Mouse (Mus musculus): ENCODE results near the gene Pex11b.
A peak's percentile ranks its signal among the peaks of the same experiment; 100 is the strongest.
"Not testable (repeated sequence)": the region's sequence is repeated elsewhere in the genome, so short reads cannot be mapped to it uniquely, and the experiment has no call there.

Gene Pex11b

DNA sequence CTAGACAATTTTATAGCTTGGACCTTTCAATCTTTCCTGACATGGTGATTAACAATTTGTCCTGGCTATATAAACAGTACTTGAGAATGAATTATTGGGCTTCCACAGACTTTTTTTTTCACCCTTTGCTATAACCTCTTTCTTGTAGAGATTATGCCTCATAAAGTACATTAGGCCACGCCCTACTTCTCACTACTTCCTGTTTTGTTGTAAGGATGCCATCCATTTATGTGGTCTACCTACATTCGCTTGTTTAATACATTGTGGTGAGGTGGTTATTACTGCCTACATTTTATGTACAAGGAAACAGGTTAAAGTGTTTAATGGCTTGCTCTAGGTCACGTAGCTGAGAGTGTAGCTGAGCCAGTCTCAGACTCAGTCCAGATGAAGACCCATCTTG is 40.0 kb downstream of the Pex11b start:
- peak; percentile 46 for DNase-seq (ENCODE audit: low spot score)

DNA sequence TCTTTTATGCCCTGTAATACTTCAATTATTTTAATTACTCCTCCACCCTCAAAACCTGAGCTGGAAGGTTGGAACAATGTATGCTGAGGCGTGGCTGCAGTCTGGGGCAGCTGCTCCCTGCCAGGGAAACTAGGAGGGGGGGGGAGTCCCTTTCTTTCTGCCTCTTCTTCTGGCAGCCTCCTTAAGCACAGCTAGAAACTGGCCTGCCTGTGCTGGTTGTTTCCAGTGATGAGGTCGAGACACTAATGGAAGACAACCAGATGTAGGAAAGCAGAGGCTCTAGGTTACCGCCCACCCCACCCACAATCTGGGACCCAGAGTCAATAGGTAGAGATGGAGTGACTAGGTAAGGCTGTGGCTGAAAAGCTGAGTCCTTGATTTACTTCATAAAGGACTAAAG is 40.5 kb downstream of the Pex11b start:
- no peak for DNase-seq (ENCODE audit: low spot score)

DNA sequence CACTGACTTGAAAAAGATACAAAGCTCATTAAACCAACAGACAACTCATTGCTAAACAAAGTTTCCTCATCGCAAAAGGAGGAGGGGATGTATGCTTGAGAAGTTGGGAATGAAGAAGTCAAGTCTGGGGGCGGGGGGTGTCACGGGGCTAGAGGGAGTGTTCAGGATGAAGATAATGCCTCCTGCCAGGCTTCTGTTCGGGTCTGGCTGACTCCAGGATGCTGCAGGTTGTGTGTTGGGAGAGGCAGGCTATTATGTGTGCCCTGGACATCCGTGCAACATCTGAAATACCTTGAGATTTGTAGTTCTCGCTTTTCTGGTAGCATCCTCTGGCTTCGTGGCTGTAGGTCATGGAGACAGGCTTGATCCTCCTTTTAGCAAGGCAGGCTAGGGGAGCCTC is 43.3 kb downstream of the Pex11b start:
- no peak for DNase-seq (ENCODE audit: low spot score)

DNA sequence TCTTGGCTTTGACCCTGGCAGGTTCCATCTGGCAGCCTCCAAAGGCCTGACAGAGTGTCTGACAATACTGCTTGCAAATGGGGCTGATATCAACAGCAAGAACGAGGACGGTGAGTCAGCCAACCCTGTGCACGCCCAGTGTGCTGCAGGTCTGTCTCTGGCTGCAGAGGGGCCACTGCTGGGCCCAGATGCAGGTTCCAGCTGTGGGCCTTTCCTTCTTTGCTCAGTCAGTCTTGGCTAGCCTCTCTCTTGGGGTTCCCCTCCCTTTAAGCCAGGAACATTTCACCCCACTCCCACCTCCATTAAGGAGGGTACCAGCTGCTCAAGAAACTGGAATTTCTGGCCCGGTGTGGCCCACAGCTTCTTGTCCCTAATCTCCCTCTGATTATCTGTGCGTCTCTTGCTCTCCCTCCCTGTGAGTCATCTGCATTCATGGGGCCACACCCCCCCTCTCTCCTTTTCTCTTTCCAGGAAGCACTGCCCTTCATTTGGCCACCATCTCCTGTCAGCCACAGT is 44.0 kb downstream of the Pex11b start:
- no peak for DNase-seq (ENCODE audit: low spot score)

DNA sequence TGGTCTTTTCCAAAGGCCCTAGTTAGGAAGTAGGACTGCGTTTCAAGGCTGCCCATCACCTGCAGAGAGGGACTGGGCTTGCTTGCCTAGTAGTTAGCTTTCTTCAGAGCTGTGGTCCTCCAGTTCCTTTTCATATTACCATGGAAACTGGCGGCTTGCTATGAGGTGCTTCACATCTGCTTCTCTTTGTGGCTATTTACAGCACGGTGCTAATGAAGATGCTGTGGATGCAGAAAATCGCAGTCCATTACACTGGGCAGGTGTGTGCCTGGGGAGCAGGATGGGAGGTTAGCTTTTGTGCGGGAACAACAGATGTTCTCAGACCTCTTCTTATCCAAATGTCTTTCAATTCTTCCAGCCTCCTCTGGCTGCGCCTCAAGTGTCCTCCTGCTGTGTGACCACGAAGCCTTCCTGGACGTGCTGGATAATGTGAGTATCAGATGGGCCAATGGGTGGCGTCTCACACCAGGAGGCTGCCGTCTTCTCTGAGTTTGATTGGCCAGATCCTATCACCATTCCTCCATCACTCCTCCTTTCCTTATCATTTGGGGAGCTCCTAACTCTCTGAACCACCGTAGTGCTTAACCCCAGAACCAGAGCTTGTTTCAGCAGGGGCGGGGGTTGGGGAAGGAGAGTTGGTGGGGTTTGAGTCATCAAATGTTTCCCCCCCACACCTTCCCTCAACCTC is 45.2 kb downstream of the Pex11b start:
- DNase-seq (ENCODE audit: low spot score) = no peak

DNA sequence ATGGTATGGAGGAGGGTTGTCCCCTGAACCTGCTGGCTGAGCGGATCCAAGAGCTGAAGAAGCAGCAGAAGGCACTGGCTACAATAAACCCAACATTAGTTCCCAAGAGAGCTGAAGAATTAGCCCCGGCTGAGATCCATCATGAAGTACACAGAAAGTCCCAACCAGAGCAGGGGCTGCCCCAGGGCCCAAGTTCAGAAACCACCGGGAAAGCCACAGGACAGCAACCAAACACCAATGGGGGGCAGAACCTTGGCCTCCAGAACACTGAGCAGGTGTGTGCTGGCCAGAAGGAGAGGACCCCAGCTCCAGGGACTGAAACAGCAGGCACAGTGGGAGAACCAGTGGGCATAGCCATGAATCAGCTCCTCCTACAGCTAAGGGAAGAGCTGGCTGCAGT is 48.3 kb downstream of the Pex11b start:
- DNase-seq (ENCODE audit: low spot score) = no peak

- no peak for DNase-seq (ENCODE audit: low spot score)
Measured at GRCm38 (mm10) chr3:96684151-96684821, 49.1 kb downstream of the Pex11b start.

DNA sequence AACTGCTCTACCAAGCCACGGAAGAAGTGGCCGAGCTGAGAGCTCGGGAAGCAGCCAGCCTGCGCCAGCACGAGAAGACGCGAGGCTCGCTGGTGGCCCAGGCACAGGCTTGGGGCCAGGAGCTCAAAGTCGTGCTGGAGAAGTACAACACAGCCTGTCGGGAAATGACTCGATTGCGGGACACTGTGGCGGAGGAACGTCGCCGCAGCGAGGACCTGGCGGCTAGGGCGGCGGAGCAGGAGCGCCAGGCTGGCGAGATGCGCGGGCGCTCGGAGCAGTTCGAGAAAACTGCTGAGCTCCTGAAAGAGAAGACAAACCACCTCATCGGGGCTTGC is 49.6 kb downstream of the Pex11b start:
- DNase-seq (ENCODE audit: low spot score) = no peak

GRCm38 (mm10) chr3:96686057-96686456 is 50.9 kb downstream of the Pex11b start:
- not testable (repeated sequence) for DNase-seq (ENCODE audit: low spot score)

DNA sequence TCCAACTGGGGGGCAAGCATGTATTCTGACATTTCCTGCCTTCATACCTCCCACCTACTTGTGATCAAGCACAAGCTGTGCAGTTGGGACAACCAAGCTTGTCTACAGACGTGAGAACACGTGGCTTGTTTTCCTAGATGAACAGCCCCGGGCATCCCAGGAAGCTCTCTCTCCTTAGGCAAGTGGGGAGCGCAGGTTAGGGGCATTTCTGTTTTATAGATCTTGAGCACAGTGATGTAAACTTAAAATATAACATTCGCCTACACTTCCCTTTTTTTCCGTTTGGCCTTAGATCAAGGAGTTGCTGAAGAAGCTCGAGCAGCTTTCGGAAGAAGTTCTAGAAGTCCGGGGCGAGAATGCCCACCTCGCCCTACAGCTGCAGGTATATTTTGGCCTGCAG is 53.7 kb downstream of the Pex11b start:
- DNase-seq (ENCODE audit: low spot score) = no peak

DNA sequence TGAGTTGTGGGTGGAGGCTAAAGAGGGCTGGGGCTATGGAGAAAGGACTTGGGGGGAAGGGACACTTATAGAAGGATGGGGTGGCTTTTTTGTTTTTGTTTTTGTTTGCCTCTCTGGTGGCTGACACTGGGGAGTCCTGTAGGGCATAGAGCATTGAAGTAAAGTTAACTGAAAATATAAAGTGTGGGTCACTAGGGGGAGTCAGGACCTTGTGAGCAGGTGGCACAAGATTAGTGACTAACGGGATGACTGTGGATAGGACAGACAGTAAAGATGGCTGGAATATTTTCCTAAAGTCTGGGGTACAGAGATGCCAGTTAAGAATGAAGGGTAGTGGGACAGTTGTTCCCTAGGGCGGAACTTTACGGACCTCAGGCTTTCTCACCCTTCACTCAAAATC is 55.1 kb downstream of the Pex11b start:
- no peak for DNase-seq (ENCODE audit: low spot score)

DNA sequence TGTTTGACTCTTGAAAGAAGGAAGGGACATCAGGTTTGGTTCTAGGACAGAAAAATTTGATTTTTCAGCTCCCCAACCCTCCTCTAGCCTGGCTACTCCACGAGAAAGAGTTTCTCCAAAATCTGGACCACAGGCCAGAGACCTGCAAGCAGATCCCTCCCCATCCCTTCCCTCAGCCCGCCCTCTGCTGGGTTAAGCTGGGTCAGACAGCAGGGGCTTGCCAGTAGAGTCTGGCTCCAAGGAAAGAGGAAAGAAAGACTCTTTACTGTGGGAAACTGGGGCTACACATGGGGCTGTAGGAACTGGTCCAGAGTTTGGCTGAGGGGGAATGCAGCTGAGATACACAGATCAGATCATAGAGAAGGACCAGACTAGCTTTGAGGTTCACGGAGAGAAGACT is 57.3 kb downstream of the Pex11b start:
- DNase-seq (ENCODE audit: low spot score) = no peak

DNA sequence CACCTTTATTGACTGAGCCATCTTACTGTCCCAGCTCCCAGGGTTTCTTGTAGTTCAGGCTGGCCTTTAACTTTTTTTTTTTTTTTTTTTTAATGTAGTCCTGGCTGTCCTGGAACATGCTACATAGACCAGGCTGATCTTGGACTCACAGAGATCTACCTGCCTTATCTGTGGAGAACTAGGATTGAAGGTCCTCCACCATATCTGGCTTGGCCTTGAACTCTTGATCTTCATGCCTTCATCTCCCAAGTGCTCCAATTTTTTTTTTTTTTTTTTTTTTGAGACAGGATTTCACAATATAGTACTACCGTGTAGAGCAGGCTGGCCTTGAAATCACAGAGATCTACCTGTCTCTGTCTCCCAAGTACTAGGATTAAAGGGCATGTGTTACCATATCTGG is 58.4 kb downstream of the Pex11b start:
- no peak for DNase-seq (ENCODE audit: low spot score)

Measured in T-cell, adult 2 months (primary cell).